Mouse (Mus musculus) liver, embryonic 15.5 days (tissue): ENCODE measurements around the gene Slc39a11. TPM values are rescaled to one million over a fixed set of nuclear protein-coding genes. Genes with fewer than 3 reads are reported as not detected.

Source experiments
- ATAC-seq: fragments of 200-750 bp; cut with Nextera tagmentation; 2 replicates; pipeline ENCODE4 v1.8.0; 2017; ENCODE audit warnings: moderate number of reproducible peaks, mild to moderate bottlenecking, moderate library complexity; ENCODE audit not compliant: insufficient read depth
- H3K27ac ChIP-seq: fragments of 300-500 bp; sonication (generic); replicated peaks from 2 replicates; pipeline ENCODE4 v1.5.1; 2015; ENCODE audit warnings: mild to moderate bottlenecking, inconsistent platforms
- H3K27me3 ChIP-seq: fragments of 300-500 bp; sonication (generic); 2 replicates; pipeline ENCODE4 v1.6.1; 2015; ENCODE audit warnings: mild to moderate bottlenecking, inconsistent platforms
- H3K36me3 ChIP-seq: fragments of 300-500 bp; sonication (generic); replicated peaks from 2 replicates; pipeline ENCODE4 v1.6.1; 2015; ENCODE audit warnings: moderate library complexity, mild to moderate bottlenecking, inconsistent platforms
- H3K4me1 ChIP-seq: fragments of 300-500 bp; sonication (generic); replicated peaks from 2 replicates; pipeline ENCODE4 v1.6.1; 2015; ENCODE audit warnings: inconsistent platforms
- H3K4me2 ChIP-seq: fragments of 300-500 bp; sonication (generic); 2 replicates; pipeline ENCODE4 v1.6.1; 2015; ENCODE audit warnings: moderate library complexity, mild to moderate bottlenecking, inconsistent platforms
- H3K4me3 ChIP-seq: fragments of 300-500 bp; sonication (generic); replicated peaks from 2 replicates; pipeline ENCODE4 v1.5.1; 2015; ENCODE audit warnings: mild to moderate bottlenecking, inconsistent platforms
- H3K9ac ChIP-seq: fragments of 300-500 bp; sonication (generic); 2 replicates; pipeline ENCODE4 v1.6.1; 2015; ENCODE audit warnings: moderate library complexity, mild to moderate bottlenecking, inconsistent platforms
- H3K9me3 ChIP-seq: fragments of 300-500 bp; sonication (generic); replicated peaks from 2 replicates; pipeline ENCODE4 v1.6.1; 2016; ENCODE audit warnings: inconsistent platforms
- WGBS: fragments of 180-500 bp; shearing (Covaris S2); methylation state at CpG from one replicate; pipeline ENCODE4 v1.1.7; 2015; ENCODE audit warnings: mixed read lengths; ENCODE audit not compliant: insufficient replicate concordance; 5-methylcytosine and 5-hydroxymethylcytosine counted together
- polyA plus RNA-seq: library from polyadenylated mRNA; unstranded; fragments of >200 nt; fragmentation: Nextera tagmentation; extraction: Ambion mirVana; gene quantifications from 2 replicates; pipeline ENCODE4 v1.2.1, GENCODE M21; 2015

Slc39a11 gene
- polyA plus RNA-seq: 12.4 and 14.5 TPM in 2 replicates

DNA sequence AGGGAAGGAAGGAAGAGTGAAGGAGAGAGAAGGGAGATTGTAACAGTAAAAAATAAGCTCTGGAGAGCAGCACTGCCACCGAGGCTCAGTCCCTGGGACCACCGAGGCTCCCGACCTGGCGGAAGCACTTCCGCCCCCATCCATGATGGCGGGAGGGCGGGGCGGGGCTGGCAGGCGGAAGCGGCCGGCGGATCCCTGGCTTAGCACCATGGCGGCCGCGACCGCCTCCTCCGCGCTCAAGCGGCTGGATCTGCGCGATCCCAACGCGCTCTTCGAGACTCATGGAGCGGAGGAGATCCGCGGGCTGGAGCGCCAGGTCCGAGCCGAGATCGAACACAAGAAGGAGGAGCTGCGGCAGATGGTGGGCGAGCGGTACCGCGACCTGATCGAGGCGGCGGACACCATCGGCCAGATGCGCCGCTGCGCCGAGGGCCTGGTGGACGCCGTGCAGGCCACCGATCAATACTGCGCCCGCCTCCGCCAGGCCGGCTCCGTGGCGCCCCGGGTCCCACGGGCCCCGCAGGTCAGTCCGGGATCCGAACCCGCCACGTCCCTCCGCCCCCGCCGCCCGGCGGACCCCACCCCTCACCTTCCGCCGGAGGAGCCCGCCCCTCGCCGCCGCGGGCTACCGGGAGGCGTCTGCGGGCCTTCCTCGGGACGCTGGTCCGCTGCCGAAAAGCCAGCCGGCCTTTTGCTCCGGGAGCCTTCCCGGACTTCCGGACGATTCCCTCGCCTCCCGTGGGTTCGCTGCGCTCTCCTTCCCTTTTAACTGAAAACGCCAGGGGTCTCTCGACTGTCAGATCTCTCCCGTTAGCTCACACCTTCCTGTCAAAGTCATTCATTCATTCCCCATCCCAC, at the start of gene Slc39a11:
Gene Slc39a11 (minus strand): TSS at position 727 of the 858 bp plus-strand sequence.
- WGBS: under 1% methylated on average over 91 of the region's 91 CpGs
- peak; percentile 79 for ATAC-seq

DNA sequence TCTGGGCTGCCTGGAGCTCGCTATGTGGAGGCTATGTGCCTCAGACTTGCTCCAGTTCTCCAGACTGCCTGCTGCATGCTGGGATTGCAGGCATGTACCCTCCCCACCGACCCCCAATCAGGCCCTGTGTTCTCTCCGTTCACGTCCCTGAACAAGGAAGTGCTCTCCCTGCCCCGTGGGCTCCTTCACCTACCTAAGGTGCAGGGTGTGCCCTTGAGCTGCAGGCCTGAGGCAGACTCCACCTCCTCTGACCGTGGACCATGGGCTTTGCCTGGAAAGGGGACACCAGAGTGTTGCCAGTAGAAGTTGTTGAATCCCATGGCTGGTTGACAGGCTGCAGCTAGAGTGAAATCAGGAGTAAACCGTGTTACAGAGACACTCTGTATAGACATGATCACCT, 49.8 kb upstream of the Slc39a11 start:
- Histone ChIP-seq H3K9me3 (no peaks in the 10 kb centered on the region), H3K4me1 (peaks cover 6% of the 10 kb centered on the region; the same call in 1 of the 2 replicates), H3K36me3 (peaks cover 21% of the 10 kb centered on the region), H3K27ac (no peak overlapping the region), H3K4me2 (no peak overlapping the region), H3K9ac (no peak overlapping the region), H3K27me3 (no peaks in the 10 kb centered on the region), H3K4me3 (no peak overlapping the region)
- no peak for ATAC-seq
- 71% methylated on average over 7 of the region's 7 CpGs for WGBS

More for the DNA sequence above, at the start of gene Slc39a11:
- H3K4me3 ChIP-seq: peak within 1 kb of the TSS; percentile 96
- H3K4me1 ChIP-seq: peaks cover 38% of the 10 kb centered on the region
- no peaks in the 10 kb centered on the region for H3K9me3 ChIP-seq
- peak within 1 kb of the TSS; percentile 83 for H3K27ac ChIP-seq
- peak within 1 kb of the TSS; percentile 93 for H3K9ac ChIP-seq
- H3K27me3 ChIP-seq: peaks cover 6% of the 10 kb centered on the region; the same call in 1 of the 2 replicates
- peaks cover 33% of the 10 kb centered on the region for H3K36me3 ChIP-seq
- peak within 1 kb of the TSS; percentile 75 for H3K4me2 ChIP-seq

DNA sequence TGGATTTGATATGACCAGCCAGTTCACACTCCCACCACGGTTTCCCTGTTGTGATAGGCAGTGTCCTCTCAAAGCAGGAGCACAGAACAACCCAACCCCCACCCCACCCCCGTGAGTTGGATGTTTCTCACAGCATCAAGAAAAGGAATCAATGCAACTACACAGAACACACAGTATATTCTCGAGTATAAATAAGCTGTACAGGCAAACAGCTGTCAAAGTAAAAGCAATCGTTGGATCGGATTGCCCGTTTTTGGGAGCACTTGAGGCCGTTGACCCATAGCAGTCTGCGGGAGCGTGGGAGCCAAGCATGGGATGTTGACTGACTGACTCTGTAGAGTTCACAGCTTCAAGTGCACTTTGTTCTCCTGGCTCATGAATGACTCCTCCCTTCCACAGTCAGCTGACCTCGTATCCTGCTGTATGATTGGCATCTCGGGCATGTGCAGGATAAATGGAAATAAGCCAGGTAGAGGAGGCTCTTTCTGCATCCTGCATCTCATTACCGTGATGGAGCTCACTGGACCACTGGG, 48.2 kb upstream of the Slc39a11 start:
- Histone ChIP-seq H3K27ac (no peak overlapping the region), H3K9ac (no peak overlapping the region), H3K36me3 (peaks cover 30% of the 10 kb centered on the region), H3K4me2 (no peak overlapping the region), H3K9me3 (no peaks in the 10 kb centered on the region), H3K27me3 (no peaks in the 10 kb centered on the region), H3K4me3 (no peak overlapping the region), H3K4me1 (peaks cover 6% of the 10 kb centered on the region; the same call in 1 of the 2 replicates)
- 63% methylated on average over 12 of the region's 12 CpGs for WGBS
- peak; percentile 43 for ATAC-seq

DNA sequence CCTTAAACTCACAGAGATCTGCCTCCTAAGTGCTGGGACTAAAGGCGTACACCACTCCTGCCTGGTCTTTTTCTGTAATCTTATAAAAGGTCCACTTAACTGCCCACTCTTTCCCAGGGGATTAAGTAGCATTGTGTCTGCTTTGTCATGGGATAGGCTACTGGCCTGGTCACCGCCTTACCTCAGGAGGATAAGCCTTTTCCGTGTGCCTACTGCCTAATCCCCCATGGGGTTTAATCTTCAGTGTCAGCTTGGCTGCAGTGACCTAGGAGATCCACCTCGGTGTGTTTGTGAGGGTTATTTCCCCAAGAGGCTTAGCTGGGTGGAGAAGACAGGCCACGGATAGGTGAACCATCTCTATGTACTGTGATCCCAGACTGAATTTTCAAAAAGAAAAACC, 47.7 kb upstream of the Slc39a11 start:
- H3K4me3 ChIP-seq: no peak overlapping the region
- H3K4me2 ChIP-seq: no peak overlapping the region
- H3K27ac ChIP-seq: no peak overlapping the region
- H3K36me3 ChIP-seq: peaks cover 30% of the 10 kb centered on the region
- no peak overlapping the region for H3K9ac ChIP-seq
- H3K27me3 ChIP-seq: no peaks in the 10 kb centered on the region
- 71% methylated on average over 5 of the region's 5 CpGs for WGBS
- peaks cover 6% of the 10 kb centered on the region; the same call in 1 of the 2 replicates for H3K4me1 ChIP-seq
- no peak for ATAC-seq
- H3K9me3 ChIP-seq: no peaks in the 10 kb centered on the region

DNA sequence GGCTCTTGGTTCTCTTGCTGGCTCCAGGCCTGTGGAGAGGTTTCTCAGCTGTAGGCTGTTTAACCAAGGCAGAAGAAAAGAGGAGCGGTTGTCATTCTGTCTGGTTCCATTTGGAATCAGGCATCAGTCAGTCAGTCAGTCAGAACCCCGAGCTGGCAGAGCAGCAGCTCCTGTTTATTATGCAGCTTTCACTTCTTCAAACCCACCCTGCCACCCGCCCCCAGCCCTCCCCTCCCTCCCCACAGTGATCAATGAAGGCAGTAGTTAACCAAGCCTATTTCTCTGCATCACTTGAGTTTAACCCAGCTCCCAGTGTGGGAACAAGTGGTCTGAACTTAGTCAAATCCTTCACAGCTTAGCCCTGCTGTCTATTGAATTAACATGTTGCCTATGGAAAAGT, 42.0 kb upstream of the Slc39a11 start:
- Histone ChIP-seq H3K27ac (no peak overlapping the region), H3K4me1 (peaks cover 3% of the 10 kb centered on the region), H3K36me3 (peaks cover 69% of the 10 kb centered on the region), H3K9me3 (no peaks in the 10 kb centered on the region), H3K4me3 (no peak overlapping the region), H3K4me2 (no peak overlapping the region), H3K27me3 (no peaks in the 10 kb centered on the region), H3K9ac (no peak overlapping the region)
- no peak for ATAC-seq
- WGBS: 66% methylated on average over 3 of the region's 3 CpGs

DNA sequence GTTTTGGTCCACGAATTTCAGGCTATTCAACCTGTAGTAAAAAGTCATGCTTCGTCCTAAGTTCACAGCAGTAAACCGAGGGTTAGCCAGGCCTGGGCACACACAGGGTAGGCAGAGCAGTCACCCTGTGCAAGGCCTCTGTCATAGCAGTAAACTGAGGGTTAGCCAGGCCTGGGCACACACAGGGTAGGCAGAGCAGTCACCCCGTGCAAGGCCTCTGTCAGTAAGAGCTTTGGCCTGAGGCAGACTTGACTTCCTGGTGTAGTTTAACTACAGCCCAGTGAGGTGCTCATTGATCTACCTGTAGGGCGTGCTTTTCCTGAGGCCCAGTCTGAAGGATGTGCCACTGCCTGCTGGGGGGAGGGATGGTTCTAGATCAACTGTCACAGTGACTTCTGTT, 41.4 kb upstream of the Slc39a11 start:
- WGBS: 70% methylated on average over 5 of the region's 5 CpGs
- no peak for ATAC-seq

DNA sequence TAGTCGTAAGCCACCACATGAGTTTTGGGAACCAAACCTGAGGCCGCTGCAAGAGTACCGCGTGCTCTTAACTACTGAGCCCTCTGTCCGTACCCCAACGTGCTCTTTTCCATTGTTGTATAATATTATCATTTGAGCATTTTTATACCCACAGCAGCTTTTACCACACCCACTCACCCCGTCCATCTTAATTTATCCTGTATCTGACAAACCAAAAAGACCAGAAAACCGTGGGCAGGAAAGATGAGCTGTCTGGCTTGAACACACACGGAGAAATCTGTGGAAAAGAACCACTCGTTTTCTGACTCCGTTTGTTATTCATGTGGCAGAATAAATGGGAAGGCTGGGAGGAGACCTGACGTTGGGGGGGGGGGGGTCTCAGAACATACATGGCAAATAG, 40.6 kb upstream of the Slc39a11 start:
- peaks cover 59% of the 10 kb centered on the region for H3K36me3 ChIP-seq
- H3K9me3 ChIP-seq: no peaks in the 10 kb centered on the region

More for the DNA sequence above, 41.4 kb upstream of the Slc39a11 start:
- H3K27ac ChIP-seq: no peak overlapping the region
- H3K4me2 ChIP-seq: no peak overlapping the region
- peaks cover 65% of the 10 kb centered on the region for H3K36me3 ChIP-seq
- H3K27me3 ChIP-seq: no peaks in the 10 kb centered on the region
- H3K9me3 ChIP-seq: no peaks in the 10 kb centered on the region
- H3K4me3 ChIP-seq: no peak overlapping the region
- H3K9ac ChIP-seq: no peak overlapping the region
- H3K4me1 ChIP-seq: peaks cover 8% of the 10 kb centered on the region

GRCm38 (mm10) chr11:113687031-113687430, 37.2 kb upstream of the Slc39a11 start:
- Histone ChIP-seq H3K27me3 (no peaks in the 10 kb centered on the region), H3K4me2 (no peak overlapping the region), H3K4me3 (no peak overlapping the region), H3K36me3 (peaks cover 41% of the 10 kb centered on the region), H3K27ac (no peak overlapping the region), H3K9me3 (no peaks in the 10 kb centered on the region), H3K9ac (no peak overlapping the region), H3K4me1 (peaks cover 32% of the 10 kb centered on the region)
- ATAC-seq: no peak
- WGBS: 86% methylated on average over 2 of the region's 2 CpGs

More for the DNA sequence above, 40.6 kb upstream of the Slc39a11 start:
- no peak overlapping the region for H3K27ac ChIP-seq
- no peaks in the 10 kb centered on the region for H3K27me3 ChIP-seq
- ATAC-seq: no peak
- H3K9ac ChIP-seq: no peak overlapping the region
- 84% methylated on average over 12 of the region's 12 CpGs for WGBS
- no peak overlapping the region for H3K4me2 ChIP-seq
- H3K4me1 ChIP-seq: peaks cover 15% of the 10 kb centered on the region
- no peak overlapping the region for H3K4me3 ChIP-seq

DNA sequence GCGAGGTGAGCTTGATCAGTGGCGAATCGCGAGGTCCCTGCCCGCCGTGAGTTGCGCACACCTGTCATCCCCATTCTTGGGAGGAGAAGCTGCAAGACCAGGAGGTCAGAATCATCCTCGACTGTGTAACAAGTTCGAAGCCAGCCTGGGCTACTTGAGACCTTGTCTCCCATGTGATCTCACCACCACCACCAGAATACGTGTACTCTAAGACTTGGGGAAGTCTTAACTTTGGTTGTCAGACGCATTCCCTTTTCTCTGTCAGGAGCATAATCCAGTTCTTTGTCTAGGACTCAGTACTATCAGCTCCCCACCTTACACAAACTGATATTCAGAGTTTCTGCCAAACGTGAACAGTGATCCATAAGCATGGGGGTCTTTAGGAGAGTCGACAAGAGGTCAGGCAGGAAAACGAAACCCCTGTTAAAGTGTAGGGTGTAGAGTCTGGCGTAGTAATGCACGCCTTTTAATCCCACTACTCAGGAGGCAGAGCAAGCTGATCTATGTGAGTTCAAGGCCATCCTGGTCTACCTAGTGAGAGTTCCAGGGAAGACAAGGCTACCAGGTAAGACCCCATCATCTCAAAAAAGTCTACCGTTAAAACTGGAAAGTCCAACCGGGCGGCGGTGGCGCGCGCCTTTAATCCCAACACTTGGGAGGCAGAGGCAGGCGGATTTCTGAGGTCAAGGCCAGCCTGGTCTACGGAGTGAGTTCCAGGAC, 35.0 kb upstream of the Slc39a11 start:
- peaks cover 27% of the 10 kb centered on the region for H3K36me3 ChIP-seq
- H3K9me3 ChIP-seq: no peaks in the 10 kb centered on the region
- 38% methylated on average over 25 of the region's 25 CpGs for whole genome bisulfite sequencing
- H3K4me1 ChIP-seq: peaks cover 52% of the 10 kb centered on the region
- peak overlapping the region; percentile 98 for H3K9ac ChIP-seq
- H3K27me3 ChIP-seq: no peaks in the 10 kb centered on the region
- ATAC-seq: no peak
- peak overlapping the region; percentile 97 for H3K4me3 ChIP-seq
- peak overlapping the region; percentile 83 for H3K4me2 ChIP-seq
- H3K27ac ChIP-seq: peak overlapping the region; percentile 98

- peak within 1 kb of the TSS; percentile 97 for H3K4me3 ChIP-seq
- peaks cover 60% of the 10 kb centered on the region for H3K4me1 ChIP-seq
- no peaks in the 10 kb centered on the region for H3K27me3 ChIP-seq
- H3K9ac ChIP-seq: peak within 1 kb of the TSS; percentile 98
- no peaks in the 10 kb centered on the region for H3K9me3 ChIP-seq
- H3K27ac ChIP-seq: peak within 1 kb of the TSS; percentile 98
- WGBS: under 1% methylated on average over 73 of the region's 73 CpGs
- H3K4me2 ChIP-seq: peak within 1 kb of the TSS; percentile 83
- H3K36me3 ChIP-seq: peaks cover 23% of the 10 kb centered on the region
- ATAC-seq: peak; percentile 82
Observed at GRCm38 (mm10) chr11:113683957-113684706, 34.3 kb upstream of the Slc39a11 start, which contains the start of the genes Fam104a and D11Wsu47e. Fam104a (minus strand) TSS chr11:113684155. D11Wsu47e (plus strand) TSS chr11:113684412.
